Mouse (Mus musculus): ENCODE results near the gene Tmem121.
A peak's percentile ranks its signal among the peaks of the same experiment; 100 is the strongest.

Gene Tmem121

GRCm38 (mm10) chr12:113155887-113156539 lies 29.7 kb upstream of the Tmem121 start, which contains the start of gene Tedc1:
Gene Tedc1, plus strand, starts transcription at chr12:113156421.
- peak; percentile 45; the same call in 1 of the 2 replicates for TF ChIP-seq GATA4 (IDR thresholded peaks at IDR 0.05; ENCODE audit: insufficient replicate concordance, low read length)

- no peak for TF ChIP-seq GATA4 (IDR thresholded peaks at IDR 0.05; ENCODE audit: insufficient replicate concordance, low read length)
Measured at GRCm38 (mm10) chr12:113156540-113156929, 29.2 kb upstream of the Tmem121 start.

- no peak for TF ChIP-seq GATA4 (IDR thresholded peaks at IDR 0.05; ENCODE audit: insufficient replicate concordance, low read length)
Measured at GRCm38 (mm10) chr12:113157002-113157401, 28.7 kb upstream of the Tmem121 start.

GRCm38 (mm10) chr12:113157521-113157920 lies 28.2 kb upstream of the Tmem121 start:
- TF ChIP-seq GATA4 (IDR thresholded peaks at IDR 0.05; ENCODE audit: insufficient replicate concordance, low read length) = no peak

- no peak for TF ChIP-seq GATA4 (IDR thresholded peaks at IDR 0.05; ENCODE audit: insufficient replicate concordance, low read length)
Measured at GRCm38 (mm10) chr12:113157971-113158370, 27.8 kb upstream of the Tmem121 start.

GRCm38 (mm10) chr12:113163561-113164006 lies 22.1 kb upstream of the Tmem121 start:
- no peak for TF ChIP-seq GATA4 (IDR thresholded peaks at IDR 0.05; ENCODE audit: insufficient replicate concordance, low read length)

GRCm38 (mm10) chr12:113168031-113168536 lies 17.6 kb upstream of the Tmem121 start:
- TF ChIP-seq GATA4 (IDR thresholded peaks at IDR 0.05; ENCODE audit: insufficient replicate concordance, low read length) = no peak

GRCm38 (mm10) chr12:113176960-113177725 lies 8.6 kb upstream of the Tmem121 start:
- TF ChIP-seq GATA4 (IDR thresholded peaks at IDR 0.05; ENCODE audit: insufficient replicate concordance, low read length) = no peak

GRCm38 (mm10) chr12:113181020-113181419 lies 4.7 kb upstream of the Tmem121 start:
- TF ChIP-seq GATA4 (IDR thresholded peaks at IDR 0.05; ENCODE audit: insufficient replicate concordance, low read length) = no peak

GRCm38 (mm10) chr12:113184945-113185344 lies 785 bp upstream of the Tmem121 start:
- no peak for TF ChIP-seq GATA4 (IDR thresholded peaks at IDR 0.05; ENCODE audit: insufficient replicate concordance, low read length)

GRCm38 (mm10) chr12:113186326-113187010 lies 738 bp downstream of the Tmem121 start:
- TF ChIP-seq GATA4 (IDR thresholded peaks at IDR 0.05; ENCODE audit: insufficient replicate concordance, low read length) = no peak

GRCm38 (mm10) chr12:113187011-113187375 lies 1.3 kb downstream of the Tmem121 start:
- TF ChIP-seq GATA4 (IDR thresholded peaks at IDR 0.05; ENCODE audit: insufficient replicate concordance, low read length) = no peak

GRCm38 (mm10) chr12:113187584-113188295 lies 2.0 kb downstream of the Tmem121 start:
- TF ChIP-seq GATA4 (IDR thresholded peaks at IDR 0.05; ENCODE audit: insufficient replicate concordance, low read length) = no peak

- TF ChIP-seq GATA4 (IDR thresholded peaks at IDR 0.05; ENCODE audit: insufficient replicate concordance, low read length) = no peak
Measured at GRCm38 (mm10) chr12:113188349-113189055, 2.8 kb downstream of the Tmem121 start.
